Mouse (Mus musculus) heart, postnatal 0 days (tissue): Measurements from ENCODE around the gene Fpr3.

Source experiments
- CTCF ChIP-seq: IDR thresholded peaks from 2 replicates; pipeline ENCODE4 v1.5.1; 2016; ENCODE audit warnings: antibody characterized with exemption, control low read depth, low read depth
- EP300 ChIP-seq: IDR thresholded peaks from 2 replicates; pipeline ENCODE4 v1.6.1; 2016; ENCODE audit warnings: antibody characterized with exemption, low read depth

DNA sequence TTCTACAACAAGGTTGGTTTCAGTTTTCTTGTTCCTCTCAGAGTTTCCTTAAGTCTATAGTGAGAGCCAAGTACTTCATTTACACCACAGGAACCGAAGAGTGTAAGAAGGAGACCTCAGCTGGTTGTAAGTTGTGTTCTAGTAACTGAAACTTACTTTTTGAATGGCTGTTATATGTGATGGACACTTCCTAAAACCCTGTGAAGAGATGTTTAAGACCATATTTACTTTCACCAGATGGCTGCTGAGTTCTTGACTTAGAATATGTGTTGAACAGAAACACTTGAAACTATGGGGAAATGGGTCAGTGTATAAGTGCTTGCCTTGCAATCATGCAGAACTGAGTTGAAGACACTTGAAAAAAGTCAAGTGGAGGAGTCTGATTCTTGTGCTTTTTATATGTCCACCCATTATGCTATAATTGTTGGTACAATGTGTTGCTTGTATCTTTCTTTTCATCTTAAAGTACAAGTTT lies at the start of gene Fpr3, which contains the start of gene Fpr2:
- TF ChIP-seq EP300 (no peak), CTCF (no peak)
